Mouse (Mus musculus) hindbrain, embryonic 10.5 days (tissue): Measurements from ENCODE around the gene Pip5k1b. TPM values are rescaled to one million over a fixed set of nuclear protein-coding genes. Genes with fewer than 3 reads are reported as not detected.

ENCODE experiments used
- DNase-seq: peaks from one replicate; pipeline ENCODE4 v3.0.0-alpha.2; 2017; ENCODE audit warnings: low spot score
- H3K27ac ChIP-seq: fragments of 300-500 bp; sonication (generic); 2 replicates; pipeline ENCODE4 v1.5.1; 2016; ENCODE audit warnings: mild to moderate bottlenecking, moderate library complexity
- H3K27me3 ChIP-seq: fragments of 300-500 bp; sonication (generic); 2 replicates; pipeline ENCODE4 v1.6.1; 2016; ENCODE audit warnings: mild to moderate bottlenecking; ENCODE audit not compliant: poor library complexity, insufficient read depth, severe bottlenecking
- H3K36me3 ChIP-seq: fragments of 300-500 bp; sonication (generic); 2 replicates; pipeline ENCODE4 v1.6.1; 2016; ENCODE audit warnings: mild to moderate bottlenecking, moderate library complexity
- H3K4me1 ChIP-seq: fragments of 300-500 bp; sonication (generic); replicated peaks from 2 replicates; pipeline ENCODE4 v1.6.1; 2016; ENCODE audit warnings: mild to moderate bottlenecking
- H3K4me3 ChIP-seq: fragments of 300-500 bp; sonication (generic); 2 replicates; pipeline ENCODE4 v1.5.1; 2016; ENCODE audit warnings: mild to moderate bottlenecking, moderate library complexity
- H3K9me3 ChIP-seq: fragments of 300-500 bp; sonication (generic); 2 replicates; pipeline ENCODE4 v1.6.1; 2016; ENCODE audit warnings: mild to moderate bottlenecking, moderate library complexity
- WGBS: fragments of 180-500 bp; shearing (Covaris S2); methylation state at CpG from one replicate; pipeline ENCODE4 v1.1.7; 2016; 5-methylcytosine and 5-hydroxymethylcytosine counted together
- polyA plus RNA-seq: library from polyadenylated mRNA; unstranded; fragments of >200 nt; fragmentation: Nextera tagmentation; extraction: Ambion mirVana; gene quantifications from 2 replicates; pipeline ENCODE4 v1.2.1, GENCODE M21; 2016

The Pip5k1b gene
- polyA plus RNA-seq, 1 experiment from 2014 or later, result 0.82 TPM

- peaks cover 24% of the 10 kb centered on the region for H3K4me1 ChIP-seq
- H3K27ac ChIP-seq, result no peak overlapping the region
- peak; percentile 21 for DNase-seq
- no peaks in the 10 kb centered on the region for H3K36me3 ChIP-seq
- WGBS, result 64% methylated on average over 12 of the region's 12 CpGs
- no peaks in the 10 kb centered on the region for H3K27me3 ChIP-seq
- H3K9me3 ChIP-seq, result no peaks in the 10 kb centered on the region
- H3K4me3 ChIP-seq, result no peak overlapping the region
These were observed 242.9 kb downstream of the Pip5k1b start for GRCm38 (mm10) chr19:24312556-24313342.

DNA sequence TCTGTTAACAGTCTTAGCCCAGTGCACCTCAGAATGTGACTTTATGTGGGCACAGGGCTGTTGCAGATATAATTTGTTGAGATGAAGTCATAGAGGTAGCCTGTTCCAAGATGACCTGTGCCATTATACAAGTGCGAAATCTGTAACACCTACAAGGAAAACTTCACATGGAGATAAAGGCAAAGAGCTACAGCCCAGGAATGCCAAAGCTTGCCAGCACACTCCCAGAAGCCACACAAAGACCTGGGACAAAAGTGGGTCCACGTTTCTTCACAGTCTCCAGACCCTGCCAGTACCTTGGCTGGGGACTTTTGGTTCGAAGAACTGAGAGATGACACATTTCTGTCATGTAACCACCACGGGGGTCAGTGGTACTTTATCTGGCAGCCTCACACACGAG is 243.6 kb downstream of the Pip5k1b start:
- no peak overlapping the region for H3K4me3 ChIP-seq
- 81% methylated on average over 5 of the region's 5 CpGs for WGBS
- H3K27ac ChIP-seq, result no peak overlapping the region
- no peaks in the 10 kb centered on the region for H3K27me3 ChIP-seq
- no peaks in the 10 kb centered on the region for H3K36me3 ChIP-seq
- H3K4me1 ChIP-seq, result peaks cover 26% of the 10 kb centered on the region
- no peak for DNase-seq
- no peaks in the 10 kb centered on the region for H3K9me3 ChIP-seq

GRCm38 (mm10) chr19:24308305-24308705 is 247.4 kb downstream of the Pip5k1b start:
- H3K9me3 ChIP-seq, result no peaks in the 10 kb centered on the region
- no peaks in the 10 kb centered on the region for H3K27me3 ChIP-seq
- H3K36me3 ChIP-seq, result no peaks in the 10 kb centered on the region
- DNase-seq, result peak; percentile 65
- WGBS, result 5% methylated on average over 5 of the region's 5 CpGs
- peaks cover 13% of the 10 kb centered on the region for H3K4me1 ChIP-seq
- no peak overlapping the region for H3K4me3 ChIP-seq
- H3K27ac ChIP-seq, result peak overlapping the region; percentile 73

- DNase-seq, result no peak
- Histone ChIP-seq H3K9me3 (no peaks in the 10 kb centered on the region), H3K27ac (peak overlapping the region; percentile 73), H3K4me1 (peaks cover 14% of the 10 kb centered on the region), H3K4me3 (no peak overlapping the region), H3K36me3 (no peaks in the 10 kb centered on the region), H3K27me3 (no peaks in the 10 kb centered on the region)
- WGBS, result 70% methylated on average over 13 of the region's 13 CpGs
These were observed 248.1 kb downstream of the Pip5k1b start for GRCm38 (mm10) chr19:24307271-24308221.

DNA sequence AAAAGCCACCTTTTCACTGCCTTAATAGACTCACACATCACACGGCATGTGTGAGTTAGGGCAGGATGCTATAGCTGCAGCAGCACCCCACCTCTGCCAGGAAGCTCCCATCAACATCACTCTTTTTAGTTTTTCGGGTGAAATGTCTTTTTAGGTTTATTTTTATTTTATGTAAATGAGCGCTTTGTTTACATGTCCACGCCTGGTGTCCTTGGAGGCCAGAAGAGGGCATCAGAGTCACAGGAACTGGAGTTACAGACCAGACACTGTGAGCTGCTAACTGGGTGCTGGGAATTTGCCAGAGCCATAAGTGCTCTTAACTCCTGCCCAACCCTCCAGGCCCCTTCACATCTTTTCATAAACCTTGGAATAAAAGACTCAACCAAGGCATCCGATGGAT is 249.3 kb downstream of the Pip5k1b start:
- H3K36me3 ChIP-seq, result no peaks in the 10 kb centered on the region
- no peak for DNase-seq
- no peaks in the 10 kb centered on the region for H3K9me3 ChIP-seq
- peaks cover 25% of the 10 kb centered on the region for H3K4me1 ChIP-seq
- 95% methylated on average over 5 of the region's 5 CpGs for WGBS
- no peak overlapping the region for H3K27ac ChIP-seq
- H3K4me3 ChIP-seq, result no peak overlapping the region
- H3K27me3 ChIP-seq, result no peaks in the 10 kb centered on the region

- 0 out of 2 replicates have a peak overlapping the region, but pooled peaks have one; percentile 29 for H3K27ac ChIP-seq
- WGBS, result 42% methylated on average over 10 of the region's 10 CpGs
These were observed 253.5 kb downstream of the Pip5k1b start for GRCm38 (mm10) chr19:24302198-24302597.

GRCm38 (mm10) chr19:24301768-24302148 is 253.9 kb downstream of the Pip5k1b start:
- 18% methylated on average over 5 of the region's 5 CpGs for WGBS
- DNase-seq, result no peak
- H3K27ac ChIP-seq, result no peak overlapping the region

More at GRCm38 (mm10) chr19:24302198-24302597, 253.5 kb downstream of the Pip5k1b start:
- H3K27me3 ChIP-seq, result no peaks in the 10 kb centered on the region
- H3K9me3 ChIP-seq, result no peaks in the 10 kb centered on the region
- H3K4me1 ChIP-seq, result peaks cover 16% of the 10 kb centered on the region
- H3K4me3 ChIP-seq, result no peak overlapping the region
- DNase-seq, result no peak
- no peaks in the 10 kb centered on the region for H3K36me3 ChIP-seq

GRCm38 (mm10) chr19:24300994-24301767 is 254.5 kb downstream of the Pip5k1b start:
- WGBS, result 4% methylated on average over 9 of the region's 9 CpGs

More at GRCm38 (mm10) chr19:24301768-24302148, 253.9 kb downstream of the Pip5k1b start:
- Histone ChIP-seq H3K4me1 (peaks cover 16% of the 10 kb centered on the region), H3K36me3 (no peaks in the 10 kb centered on the region), H3K27me3 (no peaks in the 10 kb centered on the region), H3K9me3 (no peaks in the 10 kb centered on the region), H3K4me3 (no peak overlapping the region)

DNA sequence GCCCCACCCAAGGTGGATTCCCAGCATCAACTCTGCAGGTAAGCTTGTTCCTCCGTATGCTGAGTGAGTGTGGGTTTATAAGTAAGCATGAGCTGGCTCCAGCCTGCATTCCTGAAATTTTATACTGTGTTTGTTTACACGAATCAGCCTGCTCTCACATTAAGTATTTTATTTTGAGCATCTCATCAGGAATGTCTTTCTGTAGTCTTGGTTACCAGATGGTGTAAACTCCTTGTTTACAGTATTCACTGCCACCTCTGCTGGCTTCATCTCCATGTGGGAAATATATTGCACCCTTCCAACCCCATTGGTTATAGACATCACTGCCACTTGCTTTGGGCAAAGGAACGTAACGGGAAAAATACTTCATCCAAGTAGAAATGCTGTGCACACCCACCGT is 262.1 kb downstream of the Pip5k1b start:
- Histone ChIP-seq H3K36me3 (no peaks in the 10 kb centered on the region), H3K27ac (no peak overlapping the region), H3K4me1 (no peaks in the 10 kb centered on the region), H3K9me3 (no peaks in the 10 kb centered on the region), H3K4me3 (no peak overlapping the region), H3K27me3 (no peaks in the 10 kb centered on the region)
- WGBS, result 88% methylated on average over 5 of the region's 5 CpGs
- DNase-seq, result no peak

More at GRCm38 (mm10) chr19:24300994-24301767, 254.5 kb downstream of the Pip5k1b start:
- Histone ChIP-seq H3K4me3 (peak overlapping the region; percentile 45), H3K36me3 (no peaks in the 10 kb centered on the region), H3K27ac (no peak overlapping the region), H3K4me1 (peaks cover 16% of the 10 kb centered on the region), H3K9me3 (no peaks in the 10 kb centered on the region), H3K27me3 (no peaks in the 10 kb centered on the region)
- peak; percentile 80 for DNase-seq

DNA sequence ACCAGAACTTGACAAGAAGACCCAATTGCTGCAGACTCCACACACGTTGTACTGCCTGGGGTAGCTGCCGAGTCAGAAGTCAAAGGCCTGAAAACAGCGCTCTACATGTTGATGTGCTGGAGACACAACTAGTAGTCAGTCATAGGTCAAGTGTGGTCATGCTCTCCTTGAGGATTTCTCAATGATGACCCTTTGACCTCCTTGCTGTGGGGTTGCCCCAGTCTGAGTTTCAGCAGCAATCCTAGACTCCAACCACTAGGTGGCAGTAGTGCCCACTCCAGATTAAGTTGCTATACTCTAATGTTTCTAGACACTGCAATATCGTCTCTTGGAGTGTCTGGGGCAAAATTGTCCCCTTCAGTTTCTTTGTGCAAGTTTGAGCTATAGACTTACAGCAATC is 271.5 kb downstream of the Pip5k1b start:
- Histone ChIP-seq H3K9me3 (no peaks in the 10 kb centered on the region), H3K4me1 (peaks cover 7% of the 10 kb centered on the region), H3K27me3 (no peaks in the 10 kb centered on the region), H3K27ac (no peak overlapping the region), H3K4me3 (no peak overlapping the region), H3K36me3 (no peaks in the 10 kb centered on the region)
- 69% methylated on average over 4 of the region's 4 CpGs for WGBS
- DNase-seq, result peak; percentile 39

DNA sequence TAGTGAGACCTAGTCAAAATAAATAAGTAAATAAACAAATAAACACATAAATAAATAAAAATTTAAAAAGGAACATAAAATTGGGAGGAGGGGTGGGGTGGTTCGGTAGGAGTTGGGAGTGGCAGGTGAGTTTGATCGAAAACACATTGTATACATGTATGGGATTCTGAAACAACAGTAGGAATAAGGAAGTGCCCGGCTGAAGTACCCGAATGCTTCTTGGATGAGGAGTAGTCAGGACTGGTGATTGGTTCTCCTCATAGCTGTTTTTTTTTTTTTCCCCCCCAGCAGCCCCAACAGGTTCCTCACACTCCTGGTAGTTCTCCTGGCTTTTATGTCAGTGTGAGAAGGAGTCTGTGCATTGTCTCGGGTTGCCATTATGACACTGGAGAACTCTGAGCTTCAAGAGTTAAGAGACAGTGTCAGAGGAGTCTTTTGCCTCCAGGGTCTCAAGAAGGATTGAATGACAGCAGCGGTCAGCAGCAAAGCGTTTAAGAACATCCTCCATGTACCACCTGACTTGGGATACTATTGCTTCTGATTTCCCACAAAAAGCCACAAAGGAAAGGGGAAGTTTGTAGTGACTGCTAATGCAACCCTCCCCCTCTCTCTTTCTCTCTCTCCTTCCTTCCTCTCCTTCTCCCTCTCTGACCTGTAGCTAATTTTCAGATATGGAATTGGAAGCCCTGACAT is 274.2 kb downstream of the Pip5k1b start:
- peaks cover 11% of the 10 kb centered on the region for H3K4me1 ChIP-seq
- peak overlapping the region; percentile 70 for H3K4me3 ChIP-seq
- WGBS, result 72% methylated on average over 7 of the region's 7 CpGs
- DNase-seq, result no peak
- H3K27me3 ChIP-seq, result no peaks in the 10 kb centered on the region
- no peak overlapping the region for H3K27ac ChIP-seq
- H3K36me3 ChIP-seq, result peaks cover 9% of the 10 kb centered on the region; the same call in 1 of the 2 replicates
- no peaks in the 10 kb centered on the region for H3K9me3 ChIP-seq
